Mouse (Mus musculus) stomach, postnatal 0 days (tissue): Measurements from ENCODE around the gene Alx3. TPM values are rescaled to one million over a fixed set of nuclear protein-coding genes. Genes with fewer than 3 reads are reported as not detected.
A peak's percentile ranks its signal among the peaks of the same experiment; 100 is the strongest.
"Not testable (repeated sequence)": the region's sequence is repeated elsewhere in the genome, so short reads cannot be mapped to it uniquely, and the experiment has no call there.

Experiments used
- ATAC-seq: fragments of 200-750 bp; cut with Nextera tagmentation; 2 replicates; pipeline ENCODE4 v1.8.0; 2017; ENCODE audit not compliant: low FRiP score, low TSS enrichment
- DNase-seq: peaks from one replicate; pipeline ENCODE4 v3.0.0-alpha.2; 2016; ENCODE audit warnings: low spot score
- H3K27ac ChIP-seq: fragments of 300-500 bp; sonication (generic); replicated peaks from 2 replicates; pipeline ENCODE4 v1.5.1; 2014; ENCODE audit warnings: mild to moderate bottlenecking, control low read depth
- H3K27me3 ChIP-seq: fragments of 300-500 bp; sonication (generic); 2 replicates; pipeline ENCODE4 v1.6.1; 2014; ENCODE audit warnings: low read length; ENCODE audit not compliant: control insufficient read depth, insufficient read depth
- H3K36me3 ChIP-seq: fragments of 300-500 bp; sonication (generic); 2 replicates; pipeline ENCODE4 v1.6.1; 2014; ENCODE audit warnings: low read length, mixed read lengths; ENCODE audit not compliant: control insufficient read depth, insufficient read depth
- H3K4me1 ChIP-seq: fragments of 300-500 bp; sonication (generic); replicated peaks from 2 replicates; pipeline ENCODE4 v1.6.1; 2014; ENCODE audit warnings: antibody characterized with exemption; ENCODE audit not compliant: control insufficient read depth, insufficient read depth
- H3K4me2 ChIP-seq: fragments of 300-500 bp; sonication (generic); replicated peaks from 2 replicates; pipeline ENCODE4 v1.6.1; 2014; ENCODE audit warnings: low read depth, mild to moderate bottlenecking, control low read depth, moderate library complexity
- H3K4me3 ChIP-seq: fragments of 300-500 bp; sonication (generic); 2 replicates; pipeline ENCODE4 v1.5.1; 2014; ENCODE audit warnings: low read depth, low read length, control low read depth
- H3K9ac ChIP-seq: fragments of 300-500 bp; sonication (generic); 2 replicates; pipeline ENCODE4 v1.6.1; 2014; ENCODE audit warnings: mild to moderate bottlenecking, low read length, control low read depth, mixed read lengths
- H3K9me3 ChIP-seq: fragments of 300-500 bp; sonication (generic); 2 replicates; pipeline ENCODE4 v1.6.1; 2016; ENCODE audit warnings: low read length; ENCODE audit not compliant: control insufficient read depth
- CTCF ChIP-seq: IDR thresholded peaks from 2 replicates; pipeline ENCODE4 v1.5.1; 2016; ENCODE audit warnings: antibody characterized with exemption, low read depth, mild to moderate bottlenecking, moderate library complexity
- EP300 ChIP-seq: optimal IDR thresholded peaks from 2 replicates; pipeline ENCODE3; 2016; ENCODE audit warnings: antibody characterized with exemption
- WGBS: fragments of 180-500 bp; shearing (Covaris S2); extraction: QIAGEN DNeasy Blood & Tissue Kit; methylation state at CpG from one replicate; pipeline ENCODE4 v1.1.7; 2014; 5-methylcytosine and 5-hydroxymethylcytosine counted together
- polyA plus RNA-seq: library from polyadenylated mRNA; unstranded; fragments of >200 nt; fragmentation: Nextera tagmentation; extraction: Ambion mirVana; gene quantifications from 2 replicates; pipeline ENCODE4 v1.2.1, GENCODE M21; 2015

The Alx3 gene
- polyA plus RNA-seq, 1 experiment from 2014 or later = not detected

DNA sequence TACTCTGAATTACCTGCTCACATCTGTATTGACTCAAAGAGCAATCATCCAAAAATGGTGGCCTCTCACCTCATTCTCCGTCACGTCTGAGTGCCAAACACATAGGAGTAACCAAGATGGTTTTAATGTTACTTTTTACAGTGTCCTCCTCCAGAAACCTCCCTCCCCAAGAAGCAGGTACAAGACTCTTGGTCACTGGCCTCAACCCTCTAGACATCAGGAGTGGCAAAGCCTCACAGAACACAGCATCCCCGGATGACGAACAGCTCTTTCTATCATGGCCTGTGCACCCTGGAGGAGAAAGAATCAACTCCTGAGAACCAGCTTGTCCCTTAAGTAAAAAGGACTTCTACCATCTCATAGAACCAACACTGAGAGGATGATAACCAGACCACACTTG lies 38.0 kb downstream of the Alx3 start:
- ATAC-seq = no peak

DNA sequence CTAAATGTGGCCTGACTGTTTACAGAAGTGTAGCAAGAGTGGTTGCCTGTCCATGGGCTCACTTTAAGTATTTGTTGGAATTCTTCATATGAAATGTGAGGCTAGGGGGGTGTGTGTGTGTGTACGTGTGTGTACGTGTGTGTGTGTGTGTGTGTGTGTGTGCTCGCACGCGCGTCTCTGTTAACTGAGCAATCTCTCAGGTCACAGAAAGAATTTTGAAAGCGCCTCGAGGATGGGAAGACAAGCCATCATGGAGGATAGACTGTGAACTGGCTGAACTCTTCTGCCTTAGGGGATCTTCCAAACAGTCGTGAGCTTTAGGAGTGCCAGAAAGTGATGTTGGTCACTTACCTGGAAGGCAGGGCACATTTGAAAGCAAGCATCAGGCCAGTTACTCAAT lies 39.1 kb downstream of the Alx3 start:
- H3K27me3 ChIP-seq = no peaks in the 10 kb centered on the region
- TF ChIP-seq CTCF (no peak), EP300 (no peak)
- no peak for DNase-seq
- H3K9me3 ChIP-seq = no peaks in the 10 kb centered on the region
- no peak overlapping the region for H3K4me2 ChIP-seq
- H3K27ac ChIP-seq = no peak overlapping the region
- WGBS = 90% methylated on average over 9 of the region's 9 CpGs
- no peak overlapping the region for H3K9ac ChIP-seq
- no peak overlapping the region for H3K4me3 ChIP-seq
- ATAC-seq = no peak
- no peaks in the 10 kb centered on the region for H3K4me1 ChIP-seq
- H3K36me3 ChIP-seq = no peaks in the 10 kb centered on the region

More for the DNA sequence above, 38.0 kb downstream of the Alx3 start:
- Histone ChIP-seq H3K27ac (no peak overlapping the region), H3K9me3 (no peaks in the 10 kb centered on the region), H3K4me3 (no peak overlapping the region), H3K4me1 (no peaks in the 10 kb centered on the region), H3K27me3 (no peaks in the 10 kb centered on the region), H3K9ac (no peak overlapping the region), H3K4me2 (no peak overlapping the region), H3K36me3 (no peaks in the 10 kb centered on the region)
- no peak for DNase-seq
- 88% methylated on average over 4 of the region's 4 CpGs for WGBS
- TF ChIP-seq CTCF (no peak), EP300 (no peak)

DNA sequence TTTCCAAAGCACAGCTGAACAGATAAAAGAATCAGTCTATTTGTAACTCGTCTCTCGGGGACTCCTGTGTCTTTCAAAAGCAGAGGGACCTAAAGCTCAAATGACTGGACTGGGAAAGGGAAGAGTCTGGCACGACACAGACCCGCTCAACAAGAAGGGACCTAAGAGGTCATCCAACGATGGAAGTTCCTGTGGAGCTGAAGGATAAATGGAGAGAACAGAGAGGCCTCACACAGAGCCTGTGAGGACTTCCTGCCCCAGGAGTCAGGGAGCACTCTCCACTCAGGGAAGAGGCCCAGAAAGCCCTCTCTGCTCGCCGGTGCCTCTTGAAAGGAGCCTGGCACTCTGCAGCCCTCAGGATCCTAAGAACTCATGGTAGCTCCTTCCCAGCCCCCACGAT lies 41.0 kb downstream of the Alx3 start:
- H3K4me1 ChIP-seq = no peaks in the 10 kb centered on the region
- ATAC-seq = no peak
- no peak for DNase-seq
- no peaks in the 10 kb centered on the region for H3K27me3 ChIP-seq
- no peak for TF ChIP-seq EP300
- TF ChIP-seq CTCF = no peak
- 49% methylated on average over 8 of the region's 8 CpGs for WGBS
- H3K4me3 ChIP-seq = no peak overlapping the region
- no peak overlapping the region for H3K27ac ChIP-seq
- no peaks in the 10 kb centered on the region for H3K9me3 ChIP-seq
- no peak overlapping the region for H3K9ac ChIP-seq
- H3K4me2 ChIP-seq = no peak overlapping the region
- no peaks in the 10 kb centered on the region for H3K36me3 ChIP-seq

DNA sequence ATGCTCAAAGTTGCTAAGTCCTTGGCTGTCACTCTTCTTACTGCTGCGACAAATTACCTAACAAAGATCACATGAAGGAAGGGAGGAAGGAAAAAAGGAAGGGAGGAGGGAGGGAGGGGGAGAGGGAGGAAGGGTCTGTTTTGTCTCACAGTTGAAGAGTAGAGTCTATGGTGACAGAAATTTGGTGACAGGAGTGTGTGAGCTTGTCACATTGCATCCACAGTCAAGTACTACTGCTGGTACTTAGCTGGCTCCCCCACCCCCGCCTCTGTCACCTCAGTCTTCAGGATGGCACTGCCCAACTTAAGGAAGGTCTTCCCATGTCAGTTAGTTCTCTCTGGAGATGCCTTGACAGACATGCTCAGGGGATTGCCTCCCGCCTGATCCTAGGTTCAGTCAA lies 41.4 kb downstream of the Alx3 start:
- no peaks in the 10 kb centered on the region for H3K27me3 ChIP-seq
- no peaks in the 10 kb centered on the region for H3K9me3 ChIP-seq
- DNase-seq (no peak), ATAC-seq (no peak)
- no peak for TF ChIP-seq EP300
- H3K4me1 ChIP-seq = no peaks in the 10 kb centered on the region
- H3K9ac ChIP-seq = no peak overlapping the region
- no peaks in the 10 kb centered on the region for H3K36me3 ChIP-seq
- no peak overlapping the region for H3K4me3 ChIP-seq
- H3K27ac ChIP-seq = no peak overlapping the region
- H3K4me2 ChIP-seq = no peak overlapping the region
- 75% methylated on average over 3 of the region's 3 CpGs for WGBS

DNA sequence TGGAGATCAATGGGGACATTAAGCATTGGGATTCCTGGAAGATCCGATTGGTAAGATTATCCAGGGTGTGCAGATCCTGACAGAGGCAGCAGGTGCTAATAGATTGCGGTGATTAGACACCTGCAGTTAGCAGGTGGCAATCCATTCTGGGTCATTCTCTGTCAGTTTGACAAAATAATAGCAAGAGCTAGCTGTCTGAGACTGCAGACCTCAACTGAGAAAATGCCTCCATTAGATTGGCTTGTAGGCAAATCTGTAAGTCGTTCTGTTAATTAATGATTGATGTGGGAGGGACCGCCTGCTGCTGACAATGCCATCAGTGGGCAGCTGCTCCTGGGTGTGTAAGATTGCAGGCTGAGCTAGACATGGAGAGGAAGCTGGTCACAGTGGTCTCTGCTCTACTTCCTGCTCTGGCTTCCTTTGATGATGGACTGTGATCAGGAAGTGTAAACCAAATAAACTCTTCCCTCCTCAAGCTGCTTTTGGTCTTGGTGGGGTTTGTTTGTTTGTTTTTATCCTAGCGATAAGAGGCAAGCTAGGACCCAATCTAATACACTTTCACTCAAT lies 42.9 kb downstream of the Alx3 start:
- Histone ChIP-seq H3K4me2 (no peak overlapping the region), H3K27me3 (no peaks in the 10 kb centered on the region), H3K27ac (no peak overlapping the region), H3K9me3 (no peaks in the 10 kb centered on the region), H3K36me3 (no peaks in the 10 kb centered on the region), H3K4me1 (no peaks in the 10 kb centered on the region), H3K9ac (no peak overlapping the region), H3K4me3 (no peak overlapping the region)
- DNase-seq (no peak), ATAC-seq (peak; percentile 64; the same call in 1 of the 2 replicates)
- 56% methylated on average over 5 of the region's 5 CpGs for WGBS
- TF ChIP-seq EP300 (no peak), CTCF (no peak)

DNA sequence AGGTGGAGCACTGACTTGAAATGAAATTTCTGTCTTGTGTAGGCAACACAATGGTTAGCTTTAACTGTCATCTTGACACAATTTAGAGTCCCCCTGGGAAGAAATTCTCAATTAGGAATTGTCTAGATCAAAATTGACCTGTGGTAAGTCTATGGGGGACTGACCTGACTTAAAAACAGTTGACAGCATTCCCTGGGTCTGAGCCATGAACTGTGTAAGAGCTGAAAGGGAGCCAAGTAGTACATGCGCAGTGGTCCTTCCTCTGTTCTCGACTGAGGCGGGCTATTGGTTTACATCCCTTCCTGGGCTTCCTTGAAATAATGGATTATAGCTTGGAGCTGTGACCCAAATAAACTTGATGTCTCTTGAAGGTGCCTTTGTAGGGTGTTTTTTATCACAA lies 52.1 kb downstream of the Alx3 start:
- Histone ChIP-seq H3K9me3 (no peaks in the 10 kb centered on the region), H3K27me3 (no peaks in the 10 kb centered on the region), H3K36me3 (no peaks in the 10 kb centered on the region), H3K4me2 (no peak overlapping the region), H3K4me3 (no peak overlapping the region), H3K27ac (no peak overlapping the region), H3K9ac (no peak overlapping the region), H3K4me1 (no peaks in the 10 kb centered on the region)
- no peak for DNase-seq
- TF ChIP-seq CTCF (no peak), EP300 (no peak)
- 70% methylated on average over 3 of the region's 3 CpGs for WGBS
- no peak for ATAC-seq

DNA sequence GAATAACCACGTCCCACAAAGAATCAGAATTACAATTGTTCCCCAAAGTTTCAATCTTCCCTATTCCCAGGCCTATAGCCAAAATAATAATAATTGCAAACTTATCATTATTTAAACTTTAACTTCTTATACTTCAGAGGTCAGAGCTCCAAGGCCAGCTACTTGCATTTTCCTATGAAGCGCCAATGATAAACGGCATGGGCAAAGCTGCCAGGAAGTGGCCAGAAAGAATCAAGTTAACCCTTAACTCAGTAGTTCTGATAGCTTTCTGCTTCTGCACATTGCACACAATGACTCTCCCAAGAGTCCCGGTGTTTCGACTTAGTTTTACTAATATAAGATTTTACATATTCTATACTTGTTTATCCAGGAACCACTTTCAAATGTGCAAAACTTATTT lies 55.4 kb downstream of the Alx3 start:
- not testable (repeated sequence) for H3K27me3 ChIP-seq, H3K4me3 ChIP-seq, H3K9me3 ChIP-seq, H3K4me1 ChIP-seq, ATAC-seq, DNase-seq, H3K36me3 ChIP-seq, H3K4me2 ChIP-seq, H3K27ac ChIP-seq, H3K9ac ChIP-seq
- WGBS = 52% methylated on average over 5 of the region's 5 CpGs
